Mouse (Mus musculus) myocyte (in vitro differentiated cells): ENCODE data around the gene Zfp362. TPM values are rescaled to one million over a fixed set of nuclear protein-coding genes. Genes with fewer than 3 reads are reported as not detected.

ENCODE experiments used
- H3K27me3 ChIP-seq: one replicate; pipeline ENCODE4 v1.6.1; 2011; ENCODE audit not compliant: control insufficient read depth, insufficient read depth, insufficient read length
- H3K36me3 ChIP-seq: one replicate; pipeline ENCODE4 v1.6.1; 2011; ENCODE audit not compliant: control insufficient read depth, insufficient read depth
- H3K4me2 ChIP-seq: one replicate; pipeline ENCODE4 v1.6.1; 2011; ENCODE audit warnings: low read depth, control low read depth
- H3K4me3 ChIP-seq: one replicate; pipeline ENCODE4 v1.5.1; 2011; ENCODE audit warnings: mild to moderate bottlenecking, control low read depth, moderate library complexity
- H3K79me2 ChIP-seq: one replicate; pipeline ENCODE4 v1.6.1; 2011; ENCODE audit not compliant: control insufficient read depth, insufficient read depth
- H3ac ChIP-seq: one replicate; pipeline ENCODE4 v1.6.1; 2011; ENCODE audit not compliant: control insufficient read depth, insufficient read length
- CEBPB ChIP-seq: IDR thresholded peaks from 2 replicates; pipeline ENCODE4 v1.6.1; 2011; ENCODE audit warnings: mild to moderate bottlenecking, moderate library complexity; ENCODE audit not compliant: poor library complexity, insufficient read depth, severe bottlenecking
- E2F4 ChIP-seq: IDR thresholded peaks from one replicate; pipeline ENCODE4 v1.6.1; 2011; ENCODE audit warnings: mild to moderate bottlenecking, control low read depth, moderate library complexity; ENCODE audit not compliant: insufficient read depth
- MAX ChIP-seq: IDR thresholded peaks from one replicate; pipeline ENCODE4 v1.6.1; 2011; ENCODE audit warnings: low read depth, mild to moderate bottlenecking, control low read depth
- MYOD1 ChIP-seq, 3 experiments: IDR thresholded peaks; one replicate each; pipeline ENCODE4 v1.6.1; 2011; ENCODE audit warnings: control low read depth in 2 of 3, low read depth in 2 of 3, mild to moderate bottlenecking in 2 of 3, moderate library complexity in 1 of 3; ENCODE audit not compliant: insufficient read length in 2 of 3, control insufficient read depth in 1 of 3
- MYOG ChIP-seq, 3 experiments: IDR thresholded peaks; one replicate each; pipeline ENCODE4 v1.6.1; 2011; ENCODE audit warnings: control low read depth in 2 of 3, low read depth in 2 of 3, mild to moderate bottlenecking in 2 of 3; ENCODE audit not compliant: insufficient read length in 2 of 3, control insufficient read depth in 1 of 3, insufficient read depth in 1 of 3
- POLR2A ChIP-seq: IDR thresholded peaks from one replicate; pipeline ENCODE4 v1.6.1; 2011; ENCODE audit warnings: low read depth, mild to moderate bottlenecking, control low read depth, moderate library complexity; ENCODE audit not compliant: insufficient read length
- POLR2AphosphoS2 ChIP-seq: IDR thresholded peaks from one replicate; pipeline ENCODE4 v1.6.1; 2011; ENCODE audit warnings: low read depth, control low read depth; ENCODE audit not compliant: insufficient read length
- REST ChIP-seq: IDR thresholded peaks from one replicate; pipeline ENCODE4 v1.6.1; 2011; ENCODE audit warnings: mild to moderate bottlenecking, control low read depth, moderate library complexity; ENCODE audit not compliant: insufficient read depth, insufficient read length
- SRF ChIP-seq: IDR thresholded peaks from one replicate; pipeline ENCODE4 v1.6.1; 2011; ENCODE audit warnings: low read depth; ENCODE audit not compliant: control insufficient read depth, insufficient read length
- TCF12 ChIP-seq: IDR thresholded peaks from one replicate; pipeline ENCODE4 v1.6.1; 2011; ENCODE audit warnings: mild to moderate bottlenecking, control low read depth; ENCODE audit not compliant: poor library complexity, insufficient read depth, severe bottlenecking
- TCF3 ChIP-seq: IDR thresholded peaks from one replicate; pipeline ENCODE4 v1.6.1; 2011; ENCODE audit warnings: low read depth, control low read depth; ENCODE audit not compliant: insufficient read length
- USF1 ChIP-seq: IDR thresholded peaks from one replicate; pipeline ENCODE4 v1.6.1; 2011; ENCODE audit warnings: low read depth, mild to moderate bottlenecking, control low read depth, moderate library complexity
- polyA plus RNA-seq: library from polyadenylated mRNA; unstranded; fragments of >200 nt; fragmentation: generic; extraction: Trizol; gene quantifications from one replicate; pipeline ENCODE4 v1.2.1, GENCODE M21; 2012; ENCODE audit warnings: missing spikeins

Zfp362 gene
- polyA plus RNA-seq, 1 experiment, result 12.0 TPM

DNA sequence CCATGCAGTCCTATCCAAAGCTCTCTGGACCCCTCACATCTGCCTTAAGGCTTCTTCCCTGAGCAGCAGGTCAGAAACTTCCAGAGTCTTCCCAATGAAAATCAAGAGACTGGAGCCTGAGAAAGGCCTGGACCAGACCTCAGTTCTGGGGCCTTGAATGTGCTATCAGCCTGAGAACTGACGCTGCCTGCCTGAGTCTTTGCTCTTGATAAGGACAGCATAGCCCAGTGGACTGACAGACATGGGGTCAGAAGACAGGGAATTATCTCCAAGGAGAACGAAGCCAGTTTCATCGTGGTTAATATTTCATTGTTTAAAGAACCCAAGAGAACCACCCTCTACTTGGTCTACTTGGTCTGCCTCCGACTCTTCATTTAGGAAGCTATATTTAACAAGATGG lies 23.2 kb downstream of the Zfp362 start:
- H3K79me2 ChIP-seq, result no peaks in the 10 kb centered on the region
- peaks cover 11% of the 10 kb centered on the region for H3K36me3 ChIP-seq
- H3K27me3 ChIP-seq, result no peaks in the 10 kb centered on the region
- H3K4me3 ChIP-seq, result no peak overlapping the region
- no peak for TF ChIP-seq MAX
- H3K4me2 ChIP-seq, result no peak overlapping the region
- no peak overlapping the region for H3ac ChIP-seq

DNA sequence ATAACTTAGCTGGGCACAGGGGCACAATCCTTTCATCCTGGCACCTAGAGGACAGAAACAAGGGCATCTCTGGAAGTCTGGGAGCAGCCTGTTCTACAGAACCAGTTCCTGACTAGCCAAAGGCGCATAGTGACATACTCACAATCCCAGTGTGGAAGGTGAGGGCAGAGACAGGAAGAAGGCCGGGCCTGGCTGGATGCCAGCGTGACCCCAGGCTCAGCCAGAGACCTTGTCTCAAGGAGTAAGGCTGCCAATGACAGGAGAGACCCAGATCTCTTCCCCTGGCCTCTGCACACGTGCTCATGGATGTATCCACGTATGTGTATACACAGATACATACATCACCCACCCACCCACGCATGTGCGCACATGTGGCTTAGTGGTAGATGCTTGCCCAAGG lies 23.8 kb downstream of the Zfp362 start:
- Histone ChIP-seq H3K4me2 (no peak overlapping the region), H3ac (no peak overlapping the region), H3K4me3 (no peak overlapping the region), H3K36me3 (peaks cover 11% of the 10 kb centered on the region), H3K79me2 (no peaks in the 10 kb centered on the region), H3K27me3 (no peaks in the 10 kb centered on the region)
- TF ChIP-seq POLR2AphosphoS2, result no peak
- TF ChIP-seq MYOG (IDR thresholded peaks at IDR 0.05; ENCODE audit: control insufficient read depth in 1 of 3, insufficient read depth in 1 of 3, insufficient read length in 2 of 3, low read depth in 2 of 3), result no peak
- no peak for TF ChIP-seq MYOD1 (IDR thresholded peaks at IDR 0.05; ENCODE audit: control insufficient read depth in 1 of 3, insufficient read length in 2 of 3, low read depth in 2 of 3)
- no peak for TF ChIP-seq E2F4
- no peak for TF ChIP-seq MAX
- TF ChIP-seq POLR2A, result no peak
- no peak for TF ChIP-seq REST
- TF ChIP-seq TCF12, result no peak
- TF ChIP-seq CEBPB, result no peak
- TF ChIP-seq TCF3, result no peak
- TF ChIP-seq USF1, result no peak
- TF ChIP-seq SRF, result no peak

DNA sequence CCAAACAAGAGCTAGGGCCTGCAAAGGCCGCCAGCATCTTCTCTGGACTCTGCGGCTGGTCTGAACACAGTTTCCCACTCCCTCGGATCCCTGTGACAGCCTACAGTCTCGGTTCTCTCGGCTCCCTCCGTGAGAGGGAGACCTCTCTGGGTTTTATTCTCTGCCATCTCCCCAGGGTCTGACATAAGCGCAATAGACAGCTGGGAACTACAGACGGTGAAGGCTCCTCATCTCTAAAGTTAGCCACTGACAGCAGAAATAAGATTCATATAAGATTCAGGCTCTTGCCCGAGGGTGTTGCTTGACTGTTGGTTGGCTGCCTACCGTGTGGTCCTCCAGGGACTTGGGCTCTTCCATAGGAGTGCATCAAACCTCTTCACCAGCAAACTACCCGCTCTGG lies 28.3 kb downstream of the Zfp362 start:
- TF ChIP-seq POLR2A, result no peak
- TF ChIP-seq CEBPB, result no peak
- no peak for TF ChIP-seq E2F4
- no peak for TF ChIP-seq TCF3
- no peak for TF ChIP-seq USF1
- no peak for TF ChIP-seq SRF
- no peak for TF ChIP-seq MYOD1 (IDR thresholded peaks at IDR 0.05; ENCODE audit: control insufficient read depth in 1 of 3, insufficient read length in 2 of 3, low read depth in 2 of 3)
- Histone ChIP-seq H3K79me2 (no peaks in the 10 kb centered on the region), H3K27me3 (no peaks in the 10 kb centered on the region), H3K4me2 (no peak overlapping the region), H3K4me3 (no peak overlapping the region), H3ac (no peak overlapping the region), H3K36me3 (no peaks in the 10 kb centered on the region)

DNA sequence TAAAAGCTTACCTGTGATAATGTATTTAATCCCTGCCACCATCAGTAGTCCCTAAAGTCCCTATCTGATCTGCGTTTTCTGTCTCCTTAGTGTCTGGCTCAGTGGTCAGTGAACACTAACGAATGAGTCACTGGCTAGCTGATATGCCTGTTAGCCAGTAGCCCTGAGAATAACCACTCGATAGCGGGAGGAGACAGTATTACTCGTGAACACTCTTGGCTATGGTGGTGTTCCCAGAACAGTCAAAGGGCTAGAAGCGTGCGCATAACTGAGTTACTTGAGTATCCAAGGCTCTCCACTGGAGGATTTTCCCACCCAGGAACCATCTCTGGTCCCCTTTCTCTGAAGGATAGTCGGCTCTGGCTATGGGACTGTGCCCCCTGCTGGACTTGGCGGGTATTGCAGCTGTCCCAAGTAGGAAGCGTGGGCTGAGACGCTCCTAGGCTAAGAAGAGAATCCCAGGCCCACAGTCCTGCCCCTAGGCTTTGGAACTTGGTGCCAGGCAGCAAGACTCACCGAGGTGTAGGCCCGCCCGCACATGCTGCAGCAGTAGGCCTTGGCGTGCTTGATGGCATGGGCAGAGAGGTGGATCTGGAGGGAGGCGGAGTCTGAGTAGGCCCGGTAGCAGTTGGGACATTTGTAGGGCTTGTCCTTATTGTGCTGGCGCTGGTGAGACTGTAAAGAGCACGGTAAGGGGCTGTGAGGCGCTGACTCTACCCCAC lies 29.1 kb downstream of the Zfp362 start:
- Histone ChIP-seq H3K4me2 (peak overlapping the region; percentile 84), H3K36me3 (no peaks in the 10 kb centered on the region), H3K79me2 (no peaks in the 10 kb centered on the region), H3ac (no peak overlapping the region), H3K27me3 (no peaks in the 10 kb centered on the region), H3K4me3 (no peak overlapping the region)
- TF ChIP-seq POLR2A, result no peak
- no peak for TF ChIP-seq CEBPB
- TF ChIP-seq TCF3, result no peak
- TF ChIP-seq TCF12, result no peak
- no peak for TF ChIP-seq E2F4
- TF ChIP-seq MAX, result no peak
- no peak for TF ChIP-seq POLR2AphosphoS2
- no peak for TF ChIP-seq USF1
- no peak for TF ChIP-seq REST
- TF ChIP-seq SRF, result no peak
- no peak for TF ChIP-seq MYOD1 (IDR thresholded peaks at IDR 0.05; ENCODE audit: control insufficient read depth in 1 of 3, insufficient read length in 2 of 3, low read depth in 2 of 3)
- TF ChIP-seq MYOG (IDR thresholded peaks at IDR 0.05; ENCODE audit: control insufficient read depth in 1 of 3, insufficient read depth in 1 of 3, insufficient read length in 2 of 3, low read depth in 2 of 3), result no peak

DNA sequence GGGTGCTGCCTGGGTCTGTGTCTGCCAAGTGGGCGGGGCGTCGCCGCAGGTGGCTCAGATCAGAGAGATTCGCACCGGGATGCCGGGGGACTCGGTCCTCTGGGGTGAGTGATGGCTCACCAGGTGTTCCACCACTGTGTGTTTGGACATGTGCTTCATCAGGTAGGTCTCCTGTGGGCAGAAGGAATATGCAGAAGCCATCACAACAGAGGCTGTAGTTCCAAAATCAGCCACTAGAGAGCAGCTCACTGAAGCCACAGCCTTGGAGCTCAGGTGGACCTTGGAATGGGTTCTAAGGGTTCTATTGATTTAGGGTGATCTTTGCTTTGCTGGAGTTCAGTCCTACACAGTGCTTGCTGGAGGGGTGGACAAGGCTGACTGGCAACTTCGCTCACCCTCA lies 31.4 kb downstream of the Zfp362 start:
- TF ChIP-seq SRF (no peak), TCF3 (no peak), TCF12 (no peak), E2F4 (no peak), CEBPB (no peak), MYOD1 (IDR thresholded peaks at IDR 0.05; ENCODE audit: control insufficient read depth in 1 of 3, insufficient read length in 2 of 3, low read depth in 2 of 3) (no peak), MAX (no peak), MYOG (IDR thresholded peaks at IDR 0.05; ENCODE audit: control insufficient read depth in 1 of 3, insufficient read depth in 1 of 3, insufficient read length in 2 of 3, low read depth in 2 of 3) (no peak), REST (no peak)
- Histone ChIP-seq H3K27me3 (no peaks in the 10 kb centered on the region), H3ac (no peak overlapping the region), H3K36me3 (no peaks in the 10 kb centered on the region), H3K79me2 (no peaks in the 10 kb centered on the region), H3K4me2 (no peak overlapping the region), H3K4me3 (no peak overlapping the region)
